Mouse (Mus musculus) ES-E14 (cell line): ENCODE results near the gene Pspn. TPM values are rescaled to one million over a fixed set of nuclear protein-coding genes. Genes with fewer than 3 reads are reported as not detected.
A peak's percentile ranks its signal among the peaks of the same experiment; 100 is the strongest.

ENCODE experiments used
- DNase-seq: peaks from one replicate; pipeline ENCODE4 v3.0.0-alpha.2; 2013; ENCODE audit warnings: low read depth, low spot score
- H3K27ac ChIP-seq: 2 replicates; pipeline ENCODE4 v1.5.1; 2012; ENCODE audit warnings: low read depth, mild to moderate bottlenecking, low read length, moderate library complexity, mixed read lengths; ENCODE audit not compliant: poor library complexity, insufficient read depth, severe bottlenecking
- H3K36me3 ChIP-seq: 2 replicates; pipeline ENCODE4 v1.6.1; 2012; ENCODE audit warnings: mild to moderate bottlenecking, low read length, moderate library complexity, mixed read lengths; ENCODE audit not compliant: control insufficient read depth, poor library complexity, insufficient read depth, severe bottlenecking
- H3K4me1 ChIP-seq, 2 experiments: fragments of 150-350 bp in 1 of 2; sonication (generic) in 1 of 2; 2 replicates each; pipeline ENCODE4 v1.6.1; 2012; ENCODE audit warnings: low read length in 2 of 2, mild to moderate bottlenecking in 1 of 2, mixed read lengths in 1 of 2; ENCODE audit not compliant: control insufficient read depth in 2 of 2, insufficient read depth in 2 of 2, poor library complexity in 1 of 2
- H3K4me3 ChIP-seq, 2 experiments: fragments of 150-350 bp in 1 of 2; sonication (generic) in 1 of 2; 2 replicates each; pipeline ENCODE4 v1.5.1; 2012; ENCODE audit warnings: low read length in 2 of 2, low read depth in 1 of 2, mild to moderate bottlenecking in 1 of 2, mixed read lengths in 1 of 2; ENCODE audit not compliant: insufficient read depth in 1 of 2, poor library complexity in 1 of 2, severe bottlenecking in 1 of 2
- H3K9ac ChIP-seq: 2 replicates; pipeline ENCODE4 v1.6.1; 2012; ENCODE audit warnings: low read depth, mild to moderate bottlenecking, low read length, mixed read lengths; ENCODE audit not compliant: poor library complexity, insufficient read depth, severe bottlenecking
- H3K9me3 ChIP-seq: fragments of 150-350 bp; sonication (generic); 2 replicates; pipeline ENCODE4 v1.6.1; 2012; ENCODE audit warnings: low read depth, mild to moderate bottlenecking, low read length; ENCODE audit not compliant: control insufficient read depth, insufficient read depth
- CHD2 ChIP-seq: IDR thresholded peaks from 2 replicates; pipeline ENCODE4 v1.6.1; 2014; ENCODE audit warnings: mild to moderate bottlenecking, low read depth, low read length, inconsistent platforms
- HCFC1 ChIP-seq: IDR thresholded peaks from 2 replicates; pipeline ENCODE4 v1.6.1; 2012; ENCODE audit warnings: low read length, inconsistent platforms, borderline replicate concordance; ENCODE audit not compliant: insufficient read depth
- MAFK ChIP-seq: IDR thresholded peaks from 2 replicates; pipeline ENCODE4 v1.6.1; 2014; ENCODE audit warnings: mild to moderate bottlenecking, low read depth, low read length, inconsistent platforms; ENCODE audit not compliant: insufficient read depth
- ZC3H11A ChIP-seq: IDR thresholded peaks from 2 replicates; pipeline ENCODE4 v1.6.1; 2012; ENCODE audit warnings: low read depth, mild to moderate bottlenecking, inconsistent platforms, low read length, borderline replicate concordance
- ZNF384 ChIP-seq: IDR thresholded peaks from 2 replicates; pipeline ENCODE4 v1.6.1; 2012; ENCODE audit warnings: low read depth, low read length, inconsistent platforms
- in situ Hi-C, 2 experiments: fragments of 600-800 bp; cut with MboI; formaldehyde crosslinking; loops; one replicate each; pipeline ENCODE4 v1.15.1; 2025; ENCODE audit warnings: low sequenced_read_pairs in 2 of 2, inconsistent platforms in 1 of 2; ENCODE audit not compliant: unreplicated experiment in 2 of 2
- total RNA-seq: library from RNA; depleted of rRNA; stranded (reverse); fragments of 300-350 nt; gene quantifications from 2 replicates; pipeline ENCODE4 v1.2.3, GENCODE M21; 2012

The Pspn gene
- total RNA-seq, 1 experiment = not detected

- TF ChIP-seq MAFK = no peak
- no peak for TF ChIP-seq ZNF384
- TF ChIP-seq ZC3H11A = no peak
- TF ChIP-seq HCFC1 = no peak
- no peak for TF ChIP-seq CHD2
- H3K27ac ChIP-seq = no peak overlapping the region
- peaks cover 38% of the 10 kb centered on the region for H3K36me3 ChIP-seq
- H3K4me3 ChIP-seq = peak overlapping the region; percentile 95 to 99
- in situ Hi-C loops = no loop called here
- H3K9ac ChIP-seq = peak overlapping the region; percentile 98
- H3K9me3 ChIP-seq = no peaks in the 10 kb centered on the region
- no peak for DNase-seq
- peaks cover 3 to 7% of the 10 kb centered on the region in 2 experiments; a peak in 1 of 4 replicates for H3K4me1 ChIP-seq
Measured at GRCm38 (mm10) chr17:57029691-57030090, 29.9 kb upstream of the Pspn start.

- Histone ChIP-seq H3K27ac (no peak overlapping the region), H3K9me3 (no peaks in the 10 kb centered on the region), H3K4me1 (peaks cover 3 to 7% of the 10 kb centered on the region in 2 experiments; a peak in 1 of 4 replicates), H3K9ac (no peak overlapping the region), H3K36me3 (peaks cover 61% of the 10 kb centered on the region), H3K4me3 (no peak overlapping the region)
- TF ChIP-seq MAFK (no peak), ZNF384 (no peak), HCFC1 (no peak)
- no peak for DNase-seq
- in situ Hi-C loops = no loop called here
Measured at GRCm38 (mm10) chr17:57027471-57027870, 27.7 kb upstream of the Pspn start.

- Histone ChIP-seq H3K4me3 (no peak overlapping the region), H3K4me1 (0 out of 4 replicates have a peak, but pooled peaks cover 0 to 2% of the 10 kb centered on the region in 2 experiments), H3K27ac (no peak overlapping the region), H3K9me3 (no peaks in the 10 kb centered on the region), H3K9ac (no peak overlapping the region), H3K36me3 (peaks cover 55% of the 10 kb centered on the region)
- DNase-seq = no peak
- in situ Hi-C loops = no loop called here
- TF ChIP-seq ZNF384 = no peak
- TF ChIP-seq CHD2 = no peak
- no peak for TF ChIP-seq ZC3H11A
- TF ChIP-seq HCFC1 = no peak
- no peak for TF ChIP-seq MAFK
Measured at GRCm38 (mm10) chr17:57020960-57021359, 21.1 kb upstream of the Pspn start.

GRCm38 (mm10) chr17:57019693-57020092, 19.9 kb upstream of the Pspn start:
- peaks cover 42% of the 10 kb centered on the region for H3K36me3 ChIP-seq
- in situ Hi-C loops = no loop called here
- no peak for TF ChIP-seq MAFK
- no peak for TF ChIP-seq HCFC1
- TF ChIP-seq ZNF384 = no peak
- no peak for TF ChIP-seq ZC3H11A
- TF ChIP-seq CHD2 = no peak
- no peak overlapping the region for H3K9ac ChIP-seq
- H3K9me3 ChIP-seq = no peaks in the 10 kb centered on the region
- no peak overlapping the region for H3K4me3 ChIP-seq
- H3K4me1 ChIP-seq = 0 out of 4 replicates have a peak, but pooled peaks cover 0 to 2% of the 10 kb centered on the region in 2 experiments
- DNase-seq = no peak
- H3K27ac ChIP-seq = no peak overlapping the region
